Mouse (Mus musculus): ENCODE measurements around the gene Osbpl8. TPM values are rescaled to one million over a fixed set of nuclear protein-coding genes. Genes with fewer than 3 reads are reported as not detected.

Osbpl8 gene
- polyA plus RNA-seq (2015; fragmentation: Nextera tagmentation; extraction: Ambion mirVana) = 7.6 and 9.3 TPM in 2 replicates

DNA sequence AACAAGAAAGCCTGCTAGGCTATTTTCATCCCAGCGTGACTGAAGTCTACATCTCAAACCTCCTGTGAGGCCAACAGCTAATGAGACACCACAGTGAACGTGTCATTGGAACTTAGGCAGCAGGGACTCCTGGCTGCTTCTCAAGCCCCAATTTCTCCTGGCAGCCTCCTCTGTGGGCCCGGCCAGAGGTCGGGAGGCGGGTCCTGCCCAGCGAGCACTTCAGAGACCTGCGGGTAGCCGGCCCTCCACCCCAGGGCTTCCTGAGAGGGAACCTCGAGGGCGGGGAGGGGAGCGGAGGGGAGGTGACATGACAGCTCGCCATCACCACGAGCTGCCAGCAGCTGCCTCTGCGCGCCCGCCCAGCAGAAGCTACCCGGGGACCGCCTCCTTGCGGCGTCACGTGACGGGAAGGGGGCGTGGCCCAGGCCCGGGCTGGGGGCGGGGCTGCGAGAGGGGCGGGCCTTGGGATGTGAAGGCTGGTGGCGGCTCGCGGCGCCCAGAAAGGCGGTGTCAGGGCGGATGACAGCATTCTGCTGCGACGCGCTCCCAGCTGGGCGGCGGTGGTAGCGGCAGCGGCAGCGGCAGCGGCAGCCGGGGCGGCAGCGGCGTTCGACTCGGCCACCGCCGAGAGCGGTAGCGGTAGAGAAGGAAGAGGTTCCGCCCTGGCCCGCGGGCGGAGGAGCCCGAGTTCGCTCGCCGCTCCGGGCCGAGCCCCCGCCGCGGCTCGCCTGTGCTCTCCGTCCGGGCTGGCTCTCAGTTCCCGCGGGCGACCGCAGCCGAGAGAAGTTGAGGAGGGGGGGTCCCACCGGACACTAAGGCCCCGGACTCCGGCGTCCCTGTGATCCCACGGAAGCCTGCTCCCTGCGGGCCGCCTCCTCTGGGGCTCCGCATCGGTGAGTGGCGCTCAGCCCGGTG lies at the start of gene Osbpl8:
Gene Osbpl8 (plus strand): TSS at position 449 of the 915 bp plus-strand sequence.
- Histone ChIP-seq H3K27ac (peak within 1 kb of the TSS; percentile 95), H3K36me3 (no peaks in the 10 kb centered on the region), H3K4me3 (replicated peaks) (peak within 1 kb of the TSS; percentile 81), H3K27me3 (no peaks in the 10 kb centered on the region), H3K4me1 (replicated peaks) (peaks cover 59% of the 10 kb centered on the region), H3K9ac (peak within 1 kb of the TSS; percentile 96), H3K4me2 (peak within 1 kb of the TSS; percentile 84), H3K9me3 (replicated peaks) (no peaks in the 10 kb centered on the region)
- DNase-seq = peak; percentile 99
- under 1% methylated on average over 77 of the region's 84 CpGs for WGBS (ENCODE audit: insufficient replicate concordance)
- ATAC-seq (ENCODE audit: low read depth) = peak; percentile 91

- DNase-seq (no peak), ATAC-seq (ENCODE audit: low read depth) (no peak)
- Histone ChIP-seq H3K4me1 (replicated peaks) (peaks cover 13% of the 10 kb centered on the region), H3K4me2 (no peak overlapping the region), H3K4me3 (replicated peaks) (no peak overlapping the region), H3K9ac (no peak overlapping the region), H3K27me3 (no peaks in the 10 kb centered on the region), H3K27ac (no peak overlapping the region), H3K36me3 (no peaks in the 10 kb centered on the region), H3K9me3 (replicated peaks) (no peaks in the 10 kb centered on the region)
- 67% methylated on average over 7 of the region's 7 CpGs for WGBS (ENCODE audit: insufficient replicate concordance)
Measured at GRCm38 (mm10) chr10:111117198-111117845, 47.2 kb upstream of the Osbpl8 start.

DNA sequence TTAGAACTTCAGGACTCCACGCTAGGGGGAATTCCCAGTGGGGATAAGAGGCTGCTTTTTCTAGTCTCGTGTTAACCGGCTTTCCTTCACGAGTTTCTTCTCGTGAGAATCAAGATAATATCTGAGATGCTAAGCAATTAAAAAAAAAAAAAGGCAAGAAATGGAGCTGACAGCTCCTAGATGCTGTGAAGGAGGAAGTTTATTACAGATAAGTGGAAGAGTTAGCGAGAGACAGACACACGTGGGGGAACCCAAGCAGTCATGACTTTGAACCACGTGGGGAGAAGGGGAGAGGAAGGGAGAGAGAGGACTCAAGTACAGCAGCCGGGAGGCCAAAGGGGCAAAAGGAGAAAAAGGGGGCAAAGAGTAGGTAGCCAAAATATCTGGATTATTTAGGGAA lies 46.3 kb upstream of the Osbpl8 start:
- Histone ChIP-seq H3K4me3 (replicated peaks) (no peak overlapping the region), H3K27me3 (no peaks in the 10 kb centered on the region), H3K9ac (no peak overlapping the region), H3K4me1 (replicated peaks) (peaks cover 16% of the 10 kb centered on the region), H3K4me2 (no peak overlapping the region), H3K36me3 (no peaks in the 10 kb centered on the region), H3K9me3 (replicated peaks) (no peaks in the 10 kb centered on the region), H3K27ac (no peak overlapping the region)
- DNase-seq (no peak), ATAC-seq (ENCODE audit: low read depth) (no peak)
- WGBS (ENCODE audit: insufficient replicate concordance) = 38% methylated on average over 9 of the region's 9 CpGs

DNA sequence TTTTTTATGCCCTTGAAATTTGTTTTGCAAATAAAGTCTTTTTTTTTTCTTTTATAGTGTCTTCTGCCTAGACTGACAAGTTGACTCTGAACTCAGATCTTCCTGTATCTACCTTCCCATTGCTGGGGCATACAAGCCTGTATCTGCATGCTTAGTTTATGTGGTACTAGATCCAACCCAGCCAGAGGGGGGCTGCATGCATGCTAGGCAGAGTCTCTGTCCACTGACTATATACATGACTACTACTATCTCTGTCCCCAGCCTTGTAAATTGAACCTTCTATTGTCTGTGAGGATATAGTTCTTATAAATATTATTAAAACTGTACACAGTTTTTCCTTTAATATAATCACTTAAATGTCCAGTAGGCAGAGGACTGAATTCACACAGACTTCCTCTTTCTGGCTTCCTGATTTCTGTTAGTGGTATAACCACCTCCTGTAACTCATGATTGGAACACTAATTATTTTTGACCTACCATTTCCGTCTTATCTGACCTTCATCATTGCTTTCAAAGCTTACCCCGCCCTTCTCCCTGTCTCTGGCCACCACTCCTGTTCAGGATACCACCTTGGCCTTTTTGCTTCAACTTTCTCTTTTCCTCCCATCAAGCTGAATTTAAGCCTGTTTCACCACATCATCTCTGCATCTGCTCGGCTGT lies 45.4 kb upstream of the Osbpl8 start:
- Histone ChIP-seq H3K4me1 (replicated peaks) (peaks cover 21% of the 10 kb centered on the region), H3K9me3 (replicated peaks) (no peaks in the 10 kb centered on the region), H3K4me3 (replicated peaks) (no peak overlapping the region), H3K36me3 (no peaks in the 10 kb centered on the region), H3K27me3 (no peaks in the 10 kb centered on the region), H3K27ac (peak overlapping the region; percentile 58), H3K9ac (no peak overlapping the region), H3K4me2 (no peak overlapping the region)
- ATAC-seq (ENCODE audit: low read depth) = peak; percentile 59; the same call in 1 of the 2 replicates
- WGBS (ENCODE audit: insufficient replicate concordance) = 14% methylated on average over 3 of the region's 3 CpGs
- no peak for DNase-seq

DNA sequence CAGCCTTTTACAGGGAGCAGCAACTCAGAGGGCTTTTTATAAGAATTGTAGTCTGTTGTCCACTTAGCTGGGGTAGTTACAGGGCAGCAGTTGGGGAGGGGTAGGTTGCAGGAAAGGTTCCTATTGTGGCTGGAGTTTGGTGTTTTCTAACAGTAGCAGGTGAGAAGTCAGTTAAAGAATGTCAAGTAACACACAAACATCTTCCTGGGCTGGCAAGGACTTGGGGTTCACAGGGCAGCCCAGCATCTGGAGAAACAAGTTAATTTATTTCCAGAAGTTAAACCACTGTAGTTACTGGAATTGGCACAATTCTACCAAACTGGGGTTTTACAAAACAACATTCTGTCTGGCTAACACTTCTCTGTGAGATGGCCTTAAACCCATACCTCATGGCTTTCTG lies 44.8 kb upstream of the Osbpl8 start:
- H3K27me3 ChIP-seq = no peaks in the 10 kb centered on the region
- no peak overlapping the region for H3K4me2 ChIP-seq
- no peak overlapping the region for H3K4me3 ChIP-seq (replicated peaks)
- DNase-seq (no peak), ATAC-seq (ENCODE audit: low read depth) (no peak)
- H3K9me3 ChIP-seq (replicated peaks) = no peaks in the 10 kb centered on the region
- peak overlapping the region; percentile 58 for H3K27ac ChIP-seq
- H3K4me1 ChIP-seq (replicated peaks) = peaks cover 25% of the 10 kb centered on the region
- H3K36me3 ChIP-seq = no peaks in the 10 kb centered on the region
- no peak overlapping the region for H3K9ac ChIP-seq

GRCm38 (mm10) chr10:111122864-111123398 lies 41.6 kb upstream of the Osbpl8 start:
- Histone ChIP-seq H3K4me1 (replicated peaks) (peaks cover 32% of the 10 kb centered on the region), H3K4me3 (replicated peaks) (no peak overlapping the region), H3K36me3 (no peaks in the 10 kb centered on the region), H3K9me3 (replicated peaks) (no peaks in the 10 kb centered on the region), H3K27ac (no peak overlapping the region), H3K4me2 (no peak overlapping the region), H3K9ac (no peak overlapping the region), H3K27me3 (no peaks in the 10 kb centered on the region)
- ATAC-seq (ENCODE audit: low read depth) (no peak), DNase-seq (no peak)
- WGBS (ENCODE audit: insufficient replicate concordance) = 51% methylated on average over 10 of the region's 10 CpGs

- Histone ChIP-seq H3K9ac (no peak overlapping the region), H3K4me1 (replicated peaks) (peaks cover 26% of the 10 kb centered on the region), H3K4me2 (no peak overlapping the region), H3K27ac (no peak overlapping the region), H3K36me3 (no peaks in the 10 kb centered on the region), H3K9me3 (replicated peaks) (no peaks in the 10 kb centered on the region), H3K27me3 (no peaks in the 10 kb centered on the region), H3K4me3 (replicated peaks) (no peak overlapping the region)
- WGBS (ENCODE audit: insufficient replicate concordance) = 66% methylated on average over 7 of the region's 7 CpGs
- no peak for ATAC-seq (ENCODE audit: low read depth)
- no peak for DNase-seq
Measured at GRCm38 (mm10) chr10:111124175-111124574, 40.4 kb upstream of the Osbpl8 start.

GRCm38 (mm10) chr10:111124767-111125315 lies 39.7 kb upstream of the Osbpl8 start:
- peak; percentile 65 for ATAC-seq (ENCODE audit: low read depth)
- no peak overlapping the region for H3K4me3 ChIP-seq (replicated peaks)
- no peaks in the 10 kb centered on the region for H3K9me3 ChIP-seq (replicated peaks)
- no peak overlapping the region for H3K9ac ChIP-seq
- 6% methylated on average over 1 of the region's 1 CpGs for WGBS (ENCODE audit: insufficient replicate concordance)
- no peaks in the 10 kb centered on the region for H3K36me3 ChIP-seq
- H3K27ac ChIP-seq = no peak overlapping the region
- no peak for DNase-seq
- peaks cover 19% of the 10 kb centered on the region for H3K4me1 ChIP-seq (replicated peaks)
- H3K27me3 ChIP-seq = no peaks in the 10 kb centered on the region
- H3K4me2 ChIP-seq = no peak overlapping the region

DNA sequence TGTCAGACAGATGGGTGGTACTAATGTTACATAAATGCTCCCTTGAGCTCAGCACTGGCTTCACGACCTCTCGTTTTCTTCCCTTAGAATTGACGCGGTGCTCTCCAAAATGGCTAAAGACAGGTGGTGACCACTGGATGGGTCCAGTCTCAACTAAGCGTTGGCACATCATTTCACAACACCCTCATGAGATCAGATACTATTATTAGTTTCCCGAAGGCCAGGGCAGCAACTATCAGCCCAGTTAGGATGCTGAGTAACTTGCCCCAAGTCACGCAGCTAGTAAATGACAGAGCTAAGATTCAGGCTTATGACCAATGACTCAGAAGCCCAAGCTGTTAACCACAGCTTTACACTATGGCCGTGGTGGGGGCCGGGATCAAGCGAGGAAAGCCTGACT lies 37.2 kb upstream of the Osbpl8 start:
- no peak for ATAC-seq (ENCODE audit: low read depth)
- H3K27ac ChIP-seq = no peak overlapping the region

GRCm38 (mm10) chr10:111128493-111128892 lies 36.1 kb upstream of the Osbpl8 start:
- no peaks in the 10 kb centered on the region for H3K27me3 ChIP-seq
- WGBS (ENCODE audit: insufficient replicate concordance) = 51% methylated on average over 3 of the region's 3 CpGs
- DNase-seq = no peak
- H3K9ac ChIP-seq = no peak overlapping the region
- H3K36me3 ChIP-seq = no peaks in the 10 kb centered on the region
- no peak overlapping the region for H3K4me2 ChIP-seq
- no peak for ATAC-seq (ENCODE audit: low read depth)
- H3K9me3 ChIP-seq (replicated peaks) = no peaks in the 10 kb centered on the region
- no peak overlapping the region for H3K4me3 ChIP-seq (replicated peaks)
- H3K27ac ChIP-seq = no peak overlapping the region
- H3K4me1 ChIP-seq (replicated peaks) = peaks cover 16% of the 10 kb centered on the region

More for the DNA sequence above, 37.2 kb upstream of the Osbpl8 start:
- H3K9ac ChIP-seq = no peak overlapping the region
- no peak for DNase-seq
- no peaks in the 10 kb centered on the region for H3K27me3 ChIP-seq
- WGBS (ENCODE audit: insufficient replicate concordance) = 72% methylated on average over 10 of the region's 10 CpGs
- H3K36me3 ChIP-seq = no peaks in the 10 kb centered on the region
- peaks cover 18% of the 10 kb centered on the region for H3K4me1 ChIP-seq (replicated peaks)
- H3K9me3 ChIP-seq (replicated peaks) = no peaks in the 10 kb centered on the region
- H3K4me2 ChIP-seq = no peak overlapping the region
- no peak overlapping the region for H3K4me3 ChIP-seq (replicated peaks)
